Mouse (Mus musculus) cerebellum, adult 9-10 months (tissue): Measurements from ENCODE around the gene Fam104a.

Experiments
- DNase-seq: peaks from one replicate; pipeline ENCODE4 v3.0.0; 2022

The Fam104a gene

DNA sequence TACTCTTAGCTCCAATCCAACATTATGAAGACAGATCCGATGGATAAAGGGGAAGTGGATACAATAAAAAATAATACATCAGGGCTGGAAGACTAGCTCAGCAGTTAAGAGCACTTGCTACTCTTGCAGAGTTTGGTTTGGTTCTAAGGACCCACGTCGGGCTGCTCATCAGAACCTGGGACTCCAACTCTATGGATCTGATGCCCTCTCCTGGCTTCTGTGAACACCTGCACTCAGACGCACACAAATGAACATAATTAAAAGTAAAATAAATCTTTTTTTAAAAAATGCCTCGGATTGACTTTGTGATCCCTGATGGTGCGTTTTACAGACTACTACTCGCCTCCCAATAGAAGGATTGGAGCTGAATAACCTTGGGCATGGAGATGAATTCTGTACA lies 53.3 kb downstream of the Fam104a start:
- no peak for DNase-seq

DNA sequence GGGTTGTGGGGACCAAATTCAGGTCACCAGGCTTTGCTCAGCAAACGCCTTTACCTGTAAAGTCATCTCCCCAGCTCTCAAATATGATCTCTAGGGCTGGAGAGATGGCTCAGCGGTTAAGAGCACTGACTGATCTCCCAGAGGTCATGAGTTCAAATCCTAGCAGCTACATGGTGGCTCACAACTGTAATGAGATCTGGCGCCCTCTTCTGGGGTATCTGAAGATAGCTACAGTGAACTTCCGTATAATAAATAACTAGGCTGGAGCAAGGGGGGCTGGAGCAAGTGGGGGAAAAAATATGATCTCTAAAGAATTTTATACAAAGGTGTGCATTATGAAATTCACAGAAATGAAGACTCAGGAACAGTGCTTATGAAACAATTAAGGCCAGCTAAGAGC lies 56.2 kb downstream of the Fam104a start:
- no peak for DNase-seq

GRCm38 (mm10) chr11:113625437-113625836 lies 58.5 kb downstream of the Fam104a start:
- no peak for DNase-seq

GRCm38 (mm10) chr11:113622028-113622427 lies 61.9 kb downstream of the Fam104a start:
- DNase-seq, result no peak

DNA sequence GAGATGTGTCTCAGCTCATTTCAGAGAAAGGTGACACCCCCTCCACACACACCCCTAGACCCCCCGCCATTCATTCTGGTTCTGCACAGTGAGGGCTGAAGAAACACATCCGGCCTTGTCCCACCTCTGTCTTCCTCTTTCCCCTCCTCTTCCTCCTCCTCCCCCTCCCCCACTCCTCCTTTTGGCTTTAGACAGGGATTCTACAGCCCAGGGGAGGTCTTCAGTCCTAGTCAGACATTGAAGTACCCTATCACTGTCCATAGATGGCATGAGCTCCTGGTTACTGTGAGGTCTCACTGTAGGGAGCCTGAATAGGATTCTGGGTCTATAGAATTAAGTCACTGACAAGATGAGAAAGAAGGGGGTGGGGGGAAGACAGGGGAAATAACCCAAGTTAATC lies 63.0 kb downstream of the Fam104a start:
- DNase-seq, result no peak

DNA sequence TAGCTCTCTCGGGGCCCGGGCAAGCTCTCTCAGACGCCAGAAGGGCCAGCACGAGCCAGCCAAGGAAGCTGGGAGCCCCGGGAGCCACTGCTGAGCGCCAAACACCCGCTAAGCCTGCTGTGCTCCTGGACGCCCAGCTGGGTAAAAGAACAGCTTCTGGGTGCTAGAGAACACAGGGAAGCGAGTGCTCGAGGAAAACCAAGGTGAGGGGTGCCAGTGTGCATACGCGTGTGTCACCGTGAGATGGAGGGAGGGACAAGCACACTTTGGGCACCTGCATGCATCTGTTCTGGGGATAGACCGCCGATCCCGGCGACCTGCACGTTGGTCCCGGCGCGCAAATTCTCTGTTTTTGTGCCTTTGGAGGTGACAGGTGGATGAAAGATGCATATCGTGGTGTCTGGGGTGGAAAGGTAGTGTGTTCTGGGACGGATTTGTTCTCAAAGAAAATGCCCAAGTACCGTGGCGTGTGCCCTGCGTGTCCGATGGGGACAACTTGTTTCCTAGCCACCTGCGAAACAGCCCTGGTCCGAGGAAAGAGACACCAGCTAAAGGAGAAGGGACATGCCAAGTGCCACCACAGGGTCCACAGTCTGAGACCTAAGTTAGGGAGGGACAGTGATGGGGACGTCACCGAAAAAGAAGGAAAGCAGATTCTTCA lies 64.4 kb downstream of the Fam104a start:
- no peak for DNase-seq

DNA sequence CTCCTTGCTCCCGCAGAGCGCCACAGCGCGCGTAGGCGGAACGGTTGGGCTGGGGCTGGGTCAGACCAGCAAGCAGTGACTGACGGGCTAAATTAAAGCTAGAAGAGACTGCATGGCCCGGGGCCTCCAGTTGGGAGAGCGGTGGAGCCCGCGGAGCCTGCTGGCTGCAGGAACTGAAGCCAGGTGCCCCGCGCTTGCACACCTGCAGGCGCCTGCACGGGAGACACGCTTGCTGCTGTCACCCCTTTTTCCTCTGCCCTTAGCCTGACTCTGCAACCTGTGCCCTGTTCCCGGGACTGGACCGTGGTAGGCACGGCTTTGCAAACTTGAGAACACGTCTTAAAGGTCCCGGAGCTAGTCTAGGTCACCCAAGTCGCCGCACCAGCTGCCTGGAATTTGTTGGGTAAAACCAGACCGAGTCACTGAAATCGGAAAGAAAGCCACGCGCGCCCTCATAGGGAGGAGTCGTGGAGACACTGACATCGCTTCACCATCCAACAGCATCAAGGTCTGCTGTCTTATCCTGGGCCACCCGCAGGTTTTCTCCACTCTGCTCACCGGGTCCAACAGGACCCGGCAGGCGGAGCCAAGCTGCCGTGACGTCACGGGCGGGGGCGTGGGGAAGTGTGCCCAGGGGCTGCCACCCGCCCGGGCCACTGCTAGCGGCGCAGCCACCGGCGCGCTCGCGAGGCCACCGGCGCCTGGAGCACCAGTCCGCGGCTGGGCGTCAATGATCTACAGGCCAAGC lies 65.1 kb downstream of the Fam104a start, which contains the start of gene Sstr2:
TSS of gene Sstr2 (plus strand) at position 671 of the 748 bp plus-strand sequence.
- DNase-seq, result peak; percentile 46

GRCm38 (mm10) chr11:113618303-113618671 lies 65.7 kb downstream of the Fam104a start:
- no peak for DNase-seq

DNA sequence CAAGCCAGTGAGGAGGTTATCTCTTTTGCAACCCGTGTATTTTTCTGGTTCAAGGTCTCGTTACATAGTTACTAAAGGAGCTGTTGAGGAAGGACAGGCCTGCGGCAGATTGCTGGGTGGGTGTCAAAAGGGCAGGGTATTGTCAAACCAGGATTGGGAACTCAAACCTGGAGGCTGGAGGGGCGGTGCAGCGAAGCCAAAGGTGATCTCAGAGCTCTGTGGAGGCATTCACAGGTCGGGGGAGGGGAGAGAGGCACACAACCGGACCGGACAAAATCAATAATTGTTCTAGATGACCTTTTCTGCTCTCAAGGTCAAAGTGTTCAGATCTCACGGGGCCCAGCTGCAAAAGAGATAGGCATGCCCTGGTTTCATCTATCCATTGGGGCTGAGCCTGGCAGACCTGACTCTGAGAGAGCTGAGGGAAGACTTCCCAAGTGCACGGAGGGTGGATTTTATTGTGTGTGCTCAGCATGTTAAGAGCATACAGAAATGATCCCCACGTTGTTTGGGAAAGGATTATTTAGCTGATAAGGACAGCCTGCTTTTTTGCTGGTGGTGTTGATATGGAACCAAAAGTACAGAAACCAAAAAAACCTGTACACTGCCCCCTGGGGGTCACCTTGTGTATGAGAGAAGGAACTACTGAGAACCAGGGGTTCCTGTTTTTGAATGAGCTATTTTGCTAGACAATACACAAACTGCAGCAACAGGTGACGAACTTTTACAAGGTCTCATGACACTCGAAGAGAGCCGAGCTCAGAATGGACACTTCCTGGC lies 66.6 kb downstream of the Fam104a start:
- peak; percentile 65 for DNase-seq

- no peak for DNase-seq
Measured at GRCm38 (mm10) chr11:113614476-113614875, 69.5 kb downstream of the Fam104a start.

DNA sequence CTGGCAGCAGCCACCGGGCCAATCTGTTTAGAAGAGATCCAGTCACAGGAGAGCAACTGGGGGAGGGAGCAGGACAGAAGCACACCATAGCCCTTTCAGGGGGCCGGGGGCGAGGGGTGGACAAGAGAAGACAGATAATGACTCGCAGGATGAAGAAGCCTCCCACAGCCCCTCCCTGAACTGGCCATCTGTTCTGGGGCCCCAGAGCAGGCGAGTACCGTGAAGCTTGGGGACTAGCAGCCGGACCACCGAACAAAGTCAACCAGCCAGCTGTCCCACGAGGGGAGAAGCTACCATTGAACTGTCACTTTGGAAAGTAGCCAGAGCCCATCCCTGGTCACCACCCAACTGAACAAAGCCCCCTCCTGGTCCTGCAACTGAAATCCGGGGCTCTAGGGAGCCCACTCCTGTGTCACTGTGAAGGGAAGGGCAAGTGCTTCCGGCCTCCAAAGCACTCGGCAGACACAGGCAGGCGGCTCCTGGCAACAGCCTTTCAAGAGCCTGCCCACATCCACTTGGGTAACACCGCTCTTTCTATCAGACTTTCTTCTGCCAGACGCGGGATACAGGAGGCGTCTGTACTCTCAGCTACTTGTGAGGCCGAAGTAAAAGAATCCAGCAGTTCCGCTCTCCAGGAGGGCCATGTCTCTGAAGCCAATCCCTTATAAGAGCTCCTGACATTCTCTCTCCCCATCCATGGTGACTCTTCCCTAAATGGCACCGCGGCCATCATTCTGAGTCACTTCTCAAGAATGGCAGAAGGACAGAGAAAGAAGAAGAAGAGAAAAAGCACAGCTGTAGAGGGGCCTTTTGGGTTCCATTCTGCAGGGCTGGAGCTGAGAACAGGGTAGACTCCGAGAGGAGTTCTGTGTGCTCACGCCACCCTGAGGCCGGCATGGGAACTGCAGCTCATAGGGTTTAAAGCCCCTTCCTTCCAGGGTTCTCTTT lies 72.0 kb downstream of the Fam104a start:
- DNase-seq, result no peak
